Mouse (Mus musculus) gastrocnemius, postnatal 25 days (tissue): Measurements from ENCODE around the gene Riok2. TPM values are rescaled to one million over a fixed set of nuclear protein-coding genes. Genes with fewer than 3 reads are reported as not detected.

Experiments
- DNase-seq: peaks from one replicate; pipeline ENCODE4 v3.0.0; 2022
- total RNA-seq, 2 experiments: library from RNA; stranded (reverse); gene quantifications; 1 replicate in 1 of 2; 2 replicates in 1 of 2; pipeline ENCODE4 v1.2.3; 2021

The Riok2 gene
- total RNA-seq, 2 experiments from 2014 or later = 11.8 to 13.2 TPM

DNA sequence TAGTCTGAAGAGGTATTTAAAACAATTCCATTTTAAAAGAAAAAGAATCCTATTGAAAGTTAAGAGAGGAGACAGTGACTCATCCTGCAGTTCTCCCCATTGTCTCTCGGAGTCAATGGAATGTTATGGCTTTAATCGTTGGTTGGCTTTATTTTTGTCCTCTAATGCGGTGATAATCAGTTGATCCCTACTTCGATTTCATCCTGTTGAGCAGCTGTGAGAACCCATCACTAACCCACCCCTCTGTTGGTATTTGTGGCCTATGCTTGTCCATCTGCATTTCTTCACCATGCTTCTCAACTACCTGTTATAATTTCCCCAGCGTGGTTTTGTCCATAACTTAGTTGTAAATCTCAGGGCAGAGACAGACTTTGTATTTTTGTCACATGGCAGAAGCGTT lies 34.0 kb downstream of the Riok2 start:
- DNase-seq = no peak

GRCm38 (mm10) chr17:17408720-17409478 lies 34.8 kb downstream of the Riok2 start:
- no peak for DNase-seq

DNA sequence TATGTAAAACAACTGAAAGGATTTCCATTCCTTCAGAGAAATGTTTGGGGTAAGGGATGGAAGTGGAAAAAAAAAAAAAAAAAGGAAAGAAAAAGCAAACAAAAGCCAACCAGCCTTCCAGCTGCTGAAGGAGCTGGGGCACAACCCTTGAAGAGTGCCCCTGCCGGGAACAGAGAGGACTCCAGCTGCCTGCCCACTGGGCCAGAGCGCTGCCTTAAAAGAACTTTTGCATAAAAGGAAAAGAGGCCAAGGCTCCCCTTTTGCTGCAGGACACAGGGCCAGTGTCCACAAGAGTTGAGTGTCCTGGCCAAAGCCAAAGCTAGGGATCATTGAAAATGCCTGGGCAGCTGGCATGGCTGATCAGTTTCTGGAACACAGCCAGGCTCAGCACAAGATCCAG lies 35.5 kb downstream of the Riok2 start:
- DNase-seq = no peak

GRCm38 (mm10) chr17:17411443-17411842 lies 37.3 kb downstream of the Riok2 start:
- no peak for DNase-seq

DNA sequence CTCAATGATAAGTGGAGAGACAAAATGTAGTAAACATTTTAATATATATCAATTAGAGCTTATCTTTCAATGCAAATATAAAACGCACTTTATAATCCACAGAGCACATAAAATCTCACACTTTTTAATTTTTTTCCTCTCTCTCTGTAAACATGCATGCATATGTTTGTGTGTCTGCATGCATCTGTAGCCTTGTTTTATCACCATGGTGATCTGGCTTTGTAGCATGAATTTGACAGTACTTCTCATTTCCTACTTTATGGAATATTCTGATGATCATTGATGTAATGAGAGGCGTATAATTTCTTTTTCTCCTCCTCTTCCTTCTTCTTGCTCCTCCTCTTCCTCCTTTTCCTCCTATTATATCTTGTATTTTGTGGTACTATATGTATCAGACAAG lies 38.1 kb downstream of the Riok2 start:
- DNase-seq = no peak

GRCm38 (mm10) chr17:17414206-17414605 lies 40.1 kb downstream of the Riok2 start:
- no peak for DNase-seq

GRCm38 (mm10) chr17:17424609-17425307 lies 50.6 kb downstream of the Riok2 start:
- no peak for DNase-seq

DNA sequence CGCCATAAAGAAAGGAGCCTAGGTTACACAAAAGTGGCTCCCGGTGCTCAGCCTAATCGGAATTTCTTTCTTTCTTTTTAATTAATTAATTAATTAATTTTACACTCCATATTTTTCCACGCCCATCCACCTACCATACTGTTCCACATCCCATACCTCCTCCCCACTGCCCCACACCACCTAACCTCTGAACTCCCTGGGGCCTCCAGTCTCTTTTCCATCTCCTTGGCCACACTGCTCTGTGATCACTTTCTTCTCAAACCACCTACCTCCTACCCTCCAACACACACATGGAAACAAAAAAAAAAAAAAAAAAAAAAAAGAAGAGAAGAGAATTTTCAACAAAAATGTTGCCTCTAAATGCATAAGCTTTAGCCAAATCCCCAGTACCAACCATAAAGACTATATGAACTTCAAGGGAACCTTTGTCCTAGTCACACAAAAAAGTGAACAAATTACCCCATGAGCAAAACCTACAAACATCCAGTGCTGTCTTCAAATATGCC lies 51.3 kb downstream of the Riok2 start:
- no peak for DNase-seq

DNA sequence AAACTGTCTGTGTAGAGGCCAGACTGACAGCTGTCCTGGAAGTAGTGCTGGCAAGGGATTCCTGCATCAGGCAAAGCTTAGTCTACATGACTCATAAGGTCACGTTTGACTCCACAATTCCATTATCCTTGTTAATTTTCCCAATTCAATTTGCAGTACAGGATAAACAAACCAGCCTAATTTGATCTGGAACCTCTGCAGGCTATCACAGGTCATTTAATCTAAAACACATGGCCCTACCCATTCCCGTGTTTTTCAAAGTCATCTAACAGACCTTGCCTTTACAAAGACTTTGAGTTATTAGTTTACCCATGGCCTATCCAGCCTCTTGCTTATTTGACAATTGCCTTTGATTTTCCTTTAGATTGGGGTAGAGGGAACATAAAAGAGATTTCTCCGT lies 51.8 kb downstream of the Riok2 start:
- no peak for DNase-seq

- no peak for DNase-seq
These were observed 54.8 kb downstream of the Riok2 start for GRCm38 (mm10) chr17:17428888-17429287.

GRCm38 (mm10) chr17:17433679-17434078 lies 59.6 kb downstream of the Riok2 start:
- DNase-seq = no peak

- no peak for DNase-seq
These were observed 64.6 kb downstream of the Riok2 start for GRCm38 (mm10) chr17:17438576-17439191.

DNA sequence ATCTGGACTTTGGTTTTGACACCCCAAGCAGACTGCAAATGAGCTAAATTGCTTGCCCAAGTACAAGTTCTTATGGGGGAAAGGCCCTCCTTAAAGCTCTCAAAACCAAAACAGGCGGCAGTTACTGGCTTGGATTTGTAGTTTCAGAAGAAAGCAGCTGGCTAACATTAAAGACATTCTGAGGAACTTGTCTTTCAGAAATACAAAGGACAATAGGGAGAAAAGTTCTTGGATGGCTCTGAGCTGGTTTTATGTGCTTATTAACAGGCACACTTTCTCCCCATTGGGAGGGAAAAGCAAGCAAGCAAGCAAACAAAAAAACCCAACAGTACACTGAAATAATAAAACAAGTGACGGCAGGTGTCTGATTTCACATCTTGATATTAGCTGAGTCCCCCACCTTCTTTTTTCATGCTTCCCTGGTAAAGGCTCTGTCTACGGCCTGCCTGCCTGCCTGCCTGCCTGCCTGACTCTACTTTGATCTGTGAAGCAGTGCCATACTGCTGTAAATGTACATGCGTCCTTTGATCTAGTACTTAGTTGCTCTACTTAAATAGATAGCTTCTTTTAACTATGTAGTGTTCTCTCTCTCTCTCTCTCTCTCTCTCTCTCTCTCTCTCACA lies 67.9 kb downstream of the Riok2 start:
- DNase-seq = no peak

DNA sequence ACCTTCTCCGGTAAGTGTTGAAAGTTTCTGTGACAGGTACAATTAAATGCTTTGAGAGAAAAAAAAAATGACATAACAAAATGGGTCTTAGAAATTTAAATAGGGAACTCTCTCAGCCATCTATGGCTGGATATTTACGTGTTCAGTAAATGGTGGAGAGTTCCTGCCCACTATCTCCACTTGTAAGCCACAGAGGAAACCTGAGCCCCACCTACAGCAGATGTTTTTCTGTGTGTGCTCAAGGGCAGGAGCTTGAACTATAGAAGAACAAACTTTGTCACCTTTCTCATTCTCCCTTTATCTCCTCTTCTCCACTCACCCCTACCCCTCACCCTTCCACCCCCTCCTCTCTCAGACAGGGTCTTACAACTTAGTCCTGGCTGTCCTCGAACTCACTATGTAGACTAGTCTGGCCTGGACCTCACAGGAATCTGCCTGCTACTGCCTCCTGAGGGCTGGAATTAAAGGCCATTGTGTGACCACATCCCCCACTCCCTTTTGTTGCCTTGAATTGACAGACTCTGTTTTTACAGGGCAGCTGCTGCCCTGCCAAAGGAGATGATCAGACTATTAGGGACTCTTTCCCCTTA lies 70.3 kb downstream of the Riok2 start:
- DNase-seq = no peak

Other genes starting within 250 kb of the Riok2 start
- gene Lix1, start 28.4 kb downstream of the Riok2 start, total RNA-seq = 1 to 10 TPM; 2.2 to 2.6 TPM